Mouse (Mus musculus): ENCODE results near the gene 5031439G07Rik.

GRCm38 (mm10) chr15:84962518-84962917 is 25.8 kb downstream of the 5031439G07Rik start:
- no peak for TF ChIP-seq CTCF (IDR thresholded peaks at IDR 0.05; ENCODE audit: extremely low read depth, insufficient read depth, low read length)
- TF ChIP-seq POLR2A (IDR thresholded peaks at IDR 0.05; ENCODE audit: extremely low read depth, insufficient read depth, low read length) = no peak
